Mouse (Mus musculus) adrenal gland, adult 18-20 months (tissue): ENCODE measurements around the gene Sema6d. TPM values are rescaled to one million over a fixed set of nuclear protein-coding genes. Genes with fewer than 3 reads are reported as not detected.

ENCODE experiments used
- DNase-seq, 2 experiments: peaks; one replicate each; pipeline ENCODE4 v3.0.0; 2021 to 2022; ENCODE audit warnings: low spot score in 2 of 2
- total RNA-seq, 2 experiments: library from RNA; stranded (reverse); gene quantifications; 1 replicate in 1 of 2; 2 replicates in 1 of 2; pipeline ENCODE4 v1.2.3; 2021

The Sema6d gene
- total RNA-seq, 2 experiments from 2014 or later = 5.9 to 10.4 TPM

- DNase-seq = no peak
These were observed 550.9 kb downstream of the Sema6d start for GRCm38 (mm10) chr2:124640500-124641193.

- no peak for DNase-seq
These were observed 551.4 kb downstream of the Sema6d start for GRCm38 (mm10) chr2:124641194-124641558.

GRCm38 (mm10) chr2:124642131-124642530 lies 552.4 kb downstream of the Sema6d start:
- DNase-seq = no peak

- no peak for DNase-seq
These were observed 560.8 kb downstream of the Sema6d start for GRCm38 (mm10) chr2:124650609-124651008.

GRCm38 (mm10) chr2:124651146-124651545 lies 561.4 kb downstream of the Sema6d start:
- no peak for DNase-seq

GRCm38 (mm10) chr2:124653161-124653560 lies 563.4 kb downstream of the Sema6d start:
- no peak for DNase-seq

GRCm38 (mm10) chr2:124657358-124657757 lies 567.6 kb downstream of the Sema6d start:
- no peak for DNase-seq

- DNase-seq = no peak
These were observed 568.6 kb downstream of the Sema6d start for GRCm38 (mm10) chr2:124658374-124658773.

GRCm38 (mm10) chr2:124659601-124660000 lies 569.8 kb downstream of the Sema6d start:
- DNase-seq = no peak

- DNase-seq = no peak
These were observed 570.9 kb downstream of the Sema6d start for GRCm38 (mm10) chr2:124660686-124661085.

- DNase-seq = no peak
These were observed 571.5 kb downstream of the Sema6d start for GRCm38 (mm10) chr2:124661316-124661715.

GRCm38 (mm10) chr2:124662257-124662656 lies 572.5 kb downstream of the Sema6d start:
- no peak for DNase-seq

GRCm38 (mm10) chr2:124664191-124664590 lies 574.4 kb downstream of the Sema6d start:
- DNase-seq = no peak

- DNase-seq = no peak
These were observed 578.7 kb downstream of the Sema6d start for GRCm38 (mm10) chr2:124668431-124668830.

- no peak for DNase-seq
These were observed 583.3 kb downstream of the Sema6d start for GRCm38 (mm10) chr2:124673117-124673516.

- no peak for DNase-seq
These were observed 594.7 kb downstream of the Sema6d start for GRCm38 (mm10) chr2:124684481-124684901.

- DNase-seq = no peak
These were observed 600.6 kb downstream of the Sema6d start for GRCm38 (mm10) chr2:124690372-124690771.

- no peak for DNase-seq
These were observed 612.9 kb downstream of the Sema6d start for GRCm38 (mm10) chr2:124702621-124703020.

- no peak for DNase-seq
These were observed 615.2 kb downstream of the Sema6d start for GRCm38 (mm10) chr2:124704922-124705321.

GRCm38 (mm10) chr2:124705806-124706205 lies 616.0 kb downstream of the Sema6d start:
- no peak for DNase-seq

- DNase-seq = no peak
These were observed 617.1 kb downstream of the Sema6d start for GRCm38 (mm10) chr2:124706896-124707295.
